Comparison of ENCODE assay signal across 21 mouse cellular contexts in the genomic region with DNA sequence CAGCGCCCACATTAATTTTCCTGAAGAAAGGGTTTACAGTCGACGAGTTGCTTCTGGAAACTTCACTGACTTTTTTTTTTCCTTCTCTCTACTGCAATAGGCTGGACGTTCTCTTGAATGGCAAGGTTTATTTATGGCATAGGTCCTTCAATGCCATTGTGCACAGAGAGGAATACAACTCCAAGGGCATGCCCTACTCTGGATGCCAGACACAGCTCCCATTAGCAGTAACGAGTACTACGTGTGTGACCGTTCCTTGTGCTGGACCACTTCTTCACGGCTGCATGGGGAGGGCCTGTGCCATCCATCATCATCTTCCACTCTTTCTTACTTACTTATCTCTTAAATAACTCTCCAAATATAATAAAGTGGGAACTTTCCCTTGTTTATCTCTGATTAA.
DNase-seq lines count a peak whose midpoint lies in the region; ATAC-seq lines count a peak whose summit lies in the region.
"Had no signal": no experiment of that assay in that cellular context is flagged by ENCODE, and none has a peak within 500 bp of the region (broad histone marks: within the 10 kb centered on the region; RNA-seq: fewer than 3 reads in every experiment).

No protein-coding gene starts in this region.

- H3K27ac ChIP-seq in heart, embryonic 11.5 days (ENCODE audit: low read depth, low read length) = no peak overlapping the region
- 0 out of 2 replicates have a peak overlapping the region, but pooled peaks have one; percentile 8 for H3K27ac ChIP-seq in heart, embryonic 13.5 days (replicated peaks)
- no peak overlapping the region for H3K27ac ChIP-seq in heart, embryonic 10.5 days
- H3K27ac ChIP-seq: embryonic facial prominence, embryonic 10.5 days; forebrain, embryonic 13.5 days; hindbrain, embryonic 13.5 days; hindbrain, postnatal 0 days; intestine, embryonic 15.5 days; kidney, embryonic 15.5 days had no signal

- no peaks in the 10 kb centered on the region for H3K36me3 ChIP-seq in heart, embryonic 11.5 days (ENCODE audit: control insufficient read depth, insufficient read depth, low read length)
- no peaks in the 10 kb centered on the region for H3K36me3 ChIP-seq in heart, embryonic 13.5 days
- H3K36me3 ChIP-seq in heart, embryonic 10.5 days = no peaks in the 10 kb centered on the region
- H3K36me3 ChIP-seq: embryonic facial prominence, embryonic 10.5 days; hindbrain, embryonic 13.5 days; intestine, embryonic 15.5 days; kidney, embryonic 15.5 days had no signal

- no peak overlapping the region for H3K4me2 ChIP-seq in heart, embryonic 11.5 days
- H3K4me2 ChIP-seq in heart, embryonic 13.5 days = no peak overlapping the region
- H3K4me2 ChIP-seq: forebrain, embryonic 13.5 days; hindbrain, embryonic 13.5 days; intestine, embryonic 15.5 days; kidney, embryonic 15.5 days had no signal

- no peak overlapping the region for H3K4me3 ChIP-seq in heart, embryonic 11.5 days (ENCODE audit: low read depth, low read length)
- no peak overlapping the region for H3K4me3 ChIP-seq in heart, embryonic 13.5 days
- H3K4me3 ChIP-seq in heart, embryonic 10.5 days = no peak overlapping the region
- H3K4me3 ChIP-seq: embryonic facial prominence, embryonic 10.5 days; forebrain, embryonic 13.5 days; hindbrain, embryonic 13.5 days; intestine, embryonic 15.5 days; kidney, embryonic 15.5 days had no signal

- H3K27me3 ChIP-seq in heart, embryonic 11.5 days (ENCODE audit: control insufficient read depth, insufficient read depth, low read length) = no peaks in the 10 kb centered on the region
- H3K27me3 ChIP-seq in heart, embryonic 13.5 days (replicated peaks) = no peaks in the 10 kb centered on the region
- no peaks in the 10 kb centered on the region for H3K27me3 ChIP-seq in heart, embryonic 10.5 days (ENCODE audit: insufficient read depth, poor library complexity, severe bottlenecking)
- H3K27me3 ChIP-seq: CH12.LX; forebrain, embryonic 13.5 days; hindbrain, embryonic 13.5 days; intestine, embryonic 15.5 days; kidney, embryonic 15.5 days; Patski had no signal

- no peaks in the 10 kb centered on the region for H3K4me1 ChIP-seq in heart, embryonic 11.5 days (ENCODE audit: control insufficient read depth, insufficient read depth, low read length)
- H3K4me1 ChIP-seq in heart, embryonic 13.5 days = peaks cover 4% of the 10 kb centered on the region; the same call in 1 of the 2 replicates
- H3K4me1 ChIP-seq in heart, embryonic 10.5 days = no peaks in the 10 kb centered on the region
- H3K4me1 ChIP-seq: embryonic facial prominence, embryonic 10.5 days; forebrain, embryonic 13.5 days; hindbrain, embryonic 13.5 days; intestine, embryonic 15.5 days; kidney, embryonic 15.5 days had no signal

- no peak overlapping the region for H3K9ac ChIP-seq in heart, embryonic 11.5 days (ENCODE audit: low read depth, low read length)
- H3K9ac ChIP-seq in heart, embryonic 13.5 days = no peak overlapping the region
- H3K9ac ChIP-seq: forebrain, embryonic 13.5 days; forebrain, postnatal 0 days; hindbrain, embryonic 13.5 days; intestine, embryonic 15.5 days; kidney, embryonic 15.5 days had no signal

- ATAC-seq in heart, embryonic 11.5 days (replicated peaks; ENCODE audit: insufficient number of reproducible peaks, low FRiP score, low TSS enrichment) = no peak
- ATAC-seq in heart, embryonic 13.5 days (ENCODE audit: extremely low read depth, insufficient number of reproducible peaks, low FRiP score, low TSS enrichment) = no peak
- ATAC-seq: activated CD4-positive, CD25-positive, alpha-beta regulatory T cell, adult 4 months; forebrain, embryonic 13.5 days; forebrain, postnatal 0 days; hindbrain, postnatal 0 days; intestine, embryonic 15.5 days; Patski had no signal

- DNase-seq in heart, adult 11 months = peak; percentile 82
- DNase-seq in heart, embryonic 10.5 days (ENCODE audit: low spot score) = no peak
- DNase-seq in heart, postnatal 36 days = peak; percentile 1 to 2
- no peak for DNase-seq in right cerebral cortex, postnatal 25 days
- DNase-seq: adrenal gland, adult 2 months; cerebellum, adult 18-20 months; cerebellum, postnatal 10 days; forebrain, postnatal 0 days; gastrocnemius, postnatal 14 days; kidney, adult 2 months had no signal

- 69% methylated on average over 8 of the region's 8 CpGs for WGBS in heart, embryonic 11.5 days (ENCODE audit: insufficient replicate concordance)
- WGBS in heart, embryonic 13.5 days = 73% methylated on average over 8 of the region's 8 CpGs
- 79% methylated on average over 8 of the region's 8 CpGs for WGBS in heart, embryonic 10.5 days

- intact Hi-C loops in heart, postnatal 36 days (cut with DNase I) = no loop called here

- H3K9me3 ChIP-seq in heart, embryonic 11.5 days (replicated peaks; ENCODE audit: control insufficient read depth, low read length) = no peaks in the 10 kb centered on the region
- H3K9me3 ChIP-seq in heart, embryonic 13.5 days = no peaks in the 10 kb centered on the region; the same call in 1 of the 2 replicates
- no peaks in the 10 kb centered on the region for H3K9me3 ChIP-seq in heart, embryonic 10.5 days
- H3K9me3 ChIP-seq: embryonic facial prominence, embryonic 10.5 days; forebrain, embryonic 13.5 days; hindbrain, embryonic 13.5 days; intestine, embryonic 15.5 days; kidney, embryonic 15.5 days had no signal

Comparison
In these comparisons a context has a peak if more than half of its experiments do, and no peak if none do; other contexts are left out.
1. DNase-seq: peak in heart, adult 11 months (single experiment) and heart, postnatal 36 days (2 of 2); none in heart, embryonic 10.5 days (single experiment) and right cerebral cortex, postnatal 25 days (single experiment).